Mouse (Mus musculus) CH12.LX (cell line): Measurements from ENCODE around the gene Mogat2.

Source experiments
- CTCF ChIP-seq, 2 experiments: IDR thresholded peaks in 1 of 2; conservative IDR thresholded peaks in 1 of 2; 2 replicates each; pipeline ENCODE4 v1.5.1; 2011 to 2012; ENCODE audit warnings: low read depth in 2 of 2, low read length in 2 of 2, improper control_type of control experiment in 1 of 2, inconsistent platforms in 1 of 2, mild to moderate bottlenecking in 1 of 2, moderate library complexity in 1 of 2
- EP300 ChIP-seq: IDR thresholded peaks from 2 replicates; pipeline ENCODE4 v1.6.1; 2011; ENCODE audit warnings: low read length, improper control_type of control experiment
- ETS1 ChIP-seq: conservative IDR thresholded peaks from 2 replicates; pipeline ENCODE4 v1.6.1; 2012; ENCODE audit warnings: low read depth, mild to moderate bottlenecking, inconsistent platforms, low read length, improper control_type of control experiment, moderate library complexity
- HCFC1 ChIP-seq: IDR thresholded peaks from 2 replicates; pipeline ENCODE4 v1.6.1; 2012; ENCODE audit warnings: low read depth, mild to moderate bottlenecking, inconsistent platforms, low read length, improper control_type of control experiment
- POLR2A ChIP-seq: IDR thresholded peaks from 2 replicates; pipeline ENCODE4 v1.6.1; 2011; ENCODE audit warnings: low read depth, mild to moderate bottlenecking, improper control_type of control experiment, low read length
- USF1 ChIP-seq: IDR thresholded peaks from 2 replicates; pipeline ENCODE4 v1.6.1; 2014; ENCODE audit warnings: low read depth, mild to moderate bottlenecking, inconsistent platforms, low read length, improper control_type of control experiment
- ZKSCAN1 ChIP-seq: IDR thresholded peaks from 2 replicates; pipeline ENCODE4 v1.6.1; 2012; ENCODE audit warnings: low read depth, inconsistent platforms, low read length, improper control_type of control experiment, borderline replicate concordance

DNA sequence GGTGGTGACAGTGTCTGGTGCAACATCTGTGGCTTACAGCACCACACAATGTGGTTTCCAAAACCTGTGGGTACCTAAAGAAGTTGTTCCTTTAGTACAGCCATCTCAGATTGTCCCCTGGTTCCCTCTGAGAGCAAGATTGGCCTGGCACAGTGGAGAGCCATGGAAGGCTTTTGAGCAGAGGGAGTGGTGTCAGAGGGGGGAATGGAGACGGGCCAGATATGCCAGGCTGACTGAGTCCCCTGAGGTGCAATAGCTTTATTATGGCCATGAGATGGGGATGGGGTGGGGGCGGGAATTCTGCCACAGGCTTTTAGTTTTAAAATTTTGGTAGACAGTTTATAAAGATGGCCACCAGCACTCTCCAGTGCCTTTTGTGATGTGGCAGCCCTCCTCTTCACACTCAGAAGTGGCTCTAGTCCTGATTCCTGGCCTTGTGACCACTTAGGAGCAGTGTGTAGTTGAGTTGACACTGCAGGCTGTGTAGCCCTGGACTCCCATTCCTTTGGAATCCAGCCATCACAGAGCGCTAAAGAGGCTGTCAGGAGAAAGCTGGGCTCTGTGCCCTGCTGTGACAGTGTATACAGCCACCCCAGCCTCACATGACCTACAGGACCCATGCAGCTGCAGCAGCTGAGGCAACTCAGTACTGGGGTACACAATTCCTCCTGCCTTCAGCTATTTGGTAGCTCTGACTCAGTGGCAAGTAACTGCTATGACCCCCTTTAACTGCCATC is 20.9 kb downstream of the Mogat2 start:
- TF ChIP-seq POLR2A (no peak), ZKSCAN1 (no peak), CTCF (conservative IDR thresholded peaks at IDR 0.05 in 1 of 2, IDR thresholded peaks at IDR 0.05 in 1 of 2; ENCODE audit: low read depth in 2 of 2, low read length in 2 of 2) (no peak), HCFC1 (no peak), ETS1 (no peak), EP300 (no peak), USF1 (no peak)
